Comparison of ENCODE assay signal across 16 mouse cellular contexts in genomic region chr15:79770629-79771240, GRCm38 (mm10). TPM values are rescaled to one million over a fixed set of nuclear protein-coding genes. Genes with fewer than 3 reads are reported as not detected.
A peak's percentile ranks its signal among the peaks of the same experiment; 100 is the strongest.
DNase-seq lines count a peak whose midpoint lies in the region; ATAC-seq and TF ChIP-seq lines count a peak whose summit lies in the region.
"Had no signal": no experiment of that assay in that cellular context is flagged by ENCODE, and none has a peak within 500 bp of the region (broad histone marks: within the 10 kb centered on the region; RNA-seq: fewer than 3 reads in every experiment).

No protein-coding gene starts in this region.

- H3K36me3 ChIP-seq in hindbrain, embryonic 13.5 days = no peaks in the 10 kb centered on the region
- no peaks in the 10 kb centered on the region for H3K36me3 ChIP-seq in hindbrain, embryonic 11.5 days (ENCODE audit: control insufficient read depth, insufficient read depth, low read length)
- H3K36me3 ChIP-seq: embryonic facial prominence, embryonic 15.5 days; midbrain, embryonic 15.5 days had no signal

- no peak overlapping the region for H3K4me3 ChIP-seq in hindbrain, embryonic 13.5 days
- H3K4me3 ChIP-seq in hindbrain, embryonic 11.5 days (ENCODE audit: low read depth, low read length) = no peak overlapping the region
- H3K4me3 ChIP-seq: embryonic facial prominence, embryonic 15.5 days; limb, embryonic 12.5 days; midbrain, embryonic 15.5 days had no signal

- no peaks in the 10 kb centered on the region for H3K27me3 ChIP-seq in hindbrain, embryonic 13.5 days
- no peaks in the 10 kb centered on the region for H3K27me3 ChIP-seq in hindbrain, embryonic 11.5 days (ENCODE audit: control insufficient read depth, insufficient read depth, low read length)
- H3K27me3 ChIP-seq: embryonic facial prominence, embryonic 15.5 days; limb, embryonic 12.5 days; midbrain, embryonic 15.5 days had no signal

- DNase-seq in hindbrain, embryonic 11.5 days (ENCODE audit: low spot score) = no peak
- peak; percentile 77 to 81 for DNase-seq in right cerebral cortex, adult 2 months (ENCODE audit: low spot score in 2 of 2)
- no peak for DNase-seq in right cerebral cortex, postnatal 14 days
- peak; percentile 67 for DNase-seq in brain, embryonic 14.5 days (ENCODE audit: low read depth)
- peak; percentile 91 for DNase-seq in telencephalon, adult 2 months (ENCODE audit: low read depth, low spot score)
- no peak for DNase-seq in gastrocnemius, postnatal 25 days
- DNase-seq: cerebellum, postnatal 14 days; kidney, adult 18-20 months; liver, postnatal 0 days; lung, postnatal 4 days; thymus, adult 18-20 months had no signal

- no peak overlapping the region for H3K4me2 ChIP-seq in hindbrain, embryonic 13.5 days
- no peak overlapping the region for H3K4me2 ChIP-seq in hindbrain, embryonic 11.5 days (replicated peaks; ENCODE audit: low read depth, low read length)
- H3K4me2 ChIP-seq: embryonic facial prominence, embryonic 15.5 days; hindbrain, embryonic 14.5 days; limb, embryonic 12.5 days; midbrain, embryonic 15.5 days had no signal

- 0 out of 2 replicates have a peak overlapping the region, but pooled peaks have one; percentile 29 for H3K9ac ChIP-seq in hindbrain, embryonic 13.5 days
- no peak overlapping the region for H3K9ac ChIP-seq in hindbrain, embryonic 11.5 days (ENCODE audit: low read depth, low read length)
- H3K9ac ChIP-seq: embryonic facial prominence, embryonic 15.5 days; hindbrain, embryonic 14.5 days; limb, embryonic 12.5 days; liver, postnatal 0 days; midbrain, embryonic 15.5 days had no signal

- no peak for ATAC-seq in hindbrain, embryonic 13.5 days (ENCODE audit: low FRiP score)
- ATAC-seq in hindbrain, embryonic 11.5 days (ENCODE audit: low FRiP score) = no peak
- ATAC-seq: liver, postnatal 0 days; midbrain, embryonic 15.5 days had no signal

- no peak for TF ChIP-seq CTCF in brain, embryonic 14.5 days (IDR thresholded peaks at IDR 0.05; ENCODE audit: borderline replicate concordance, extremely low read depth, insufficient read depth, insufficient read length)

- no peak for TF ChIP-seq POLR2A in brain, embryonic 14.5 days (IDR thresholded peaks at IDR 0.05; ENCODE audit: borderline replicate concordance, extremely low read depth, insufficient read depth, insufficient read length, poor library complexity, severe bottlenecking)

- H3K4me1 ChIP-seq in hindbrain, embryonic 13.5 days (replicated peaks) = peaks cover 64% of the 10 kb centered on the region
- H3K4me1 ChIP-seq in hindbrain, embryonic 11.5 days (replicated peaks; ENCODE audit: control insufficient read depth, insufficient read depth, low read length) = peaks cover 4% of the 10 kb centered on the region; the same call in 1 of the 2 replicates

- WGBS in hindbrain, embryonic 13.5 days = 72% methylated on average over 21 of the region's 21 CpGs
- WGBS in hindbrain, embryonic 11.5 days = 90% methylated on average over 21 of the region's 21 CpGs

- no peak overlapping the region; the same call in 1 of the 2 replicates for H3K27ac ChIP-seq in hindbrain, embryonic 13.5 days
- no peak overlapping the region for H3K27ac ChIP-seq in hindbrain, embryonic 11.5 days (ENCODE audit: low read depth, low read length)
- H3K27ac ChIP-seq: embryonic facial prominence, embryonic 15.5 days; hindbrain, embryonic 14.5 days; limb, embryonic 12.5 days; midbrain, embryonic 15.5 days had no signal

- no peaks in the 10 kb centered on the region for H3K9me3 ChIP-seq in hindbrain, embryonic 13.5 days
- no peaks in the 10 kb centered on the region for H3K9me3 ChIP-seq in hindbrain, embryonic 11.5 days (ENCODE audit: control insufficient read depth, low read length)
- H3K9me3 ChIP-seq: embryonic facial prominence, embryonic 15.5 days; limb, embryonic 12.5 days; midbrain, embryonic 15.5 days had no signal

RNA-seq across cellular contexts. Expression of gene Dnal4, which starts 6.9 kb away (rescaled TPM):
- 83.5 and 84.9 TPM in 2 replicates for polyA plus RNA-seq in hindbrain, embryonic 13.5 days (2015; fragmentation: Nextera tagmentation; extraction: Ambion mirVana)
- polyA plus RNA-seq in hindbrain, embryonic 11.5 days (2014; fragmentation: Nextera tagmentation; extraction: Ambion mirVana) = 61.8 and 71.9 TPM in 2 replicates
- 77.6 and 110 TPM in 2 replicates for polyA plus RNA-seq in brain, embryonic 14.5 days (2012; rRNA removed)
- total RNA-seq in gastrocnemius, postnatal 25 days (2021) = 1 to 10 TPM; 5.9 to 6.1 TPM

RNA-seq across cellular contexts. Expression of gene Sun2, which starts 28.4 kb away (rescaled TPM):
- polyA plus RNA-seq in hindbrain, embryonic 13.5 days (2015; fragmentation: Nextera tagmentation; extraction: Ambion mirVana) = 9.8 and 10.2 TPM in 2 replicates
- 4.3 and 9.5 TPM in 2 replicates for polyA plus RNA-seq in hindbrain, embryonic 11.5 days (2014; fragmentation: Nextera tagmentation; extraction: Ambion mirVana)
- polyA plus RNA-seq in brain, embryonic 14.5 days (2012; rRNA removed) = 46.5 and 47.9 TPM in 2 replicates
- total RNA-seq in gastrocnemius, postnatal 25 days (2021) = 10 to 100 TPM; 70.7 to 76.5 TPM

RNA-seq across cellular contexts. Expression of gene Nptxr, which starts 33.8 kb away (rescaled TPM):
- 21.0 and 21.4 TPM in 2 replicates for polyA plus RNA-seq in hindbrain, embryonic 13.5 days (2015; fragmentation: Nextera tagmentation; extraction: Ambion mirVana)
- polyA plus RNA-seq in hindbrain, embryonic 11.5 days (2014; fragmentation: Nextera tagmentation; extraction: Ambion mirVana) = 1.5 and 1.7 TPM in 2 replicates
- polyA plus RNA-seq in brain, embryonic 14.5 days (2012; rRNA removed) = 20.7 and 53.6 TPM in 2 replicates
- 1 to 10 TPM in 1 of 2 experiments, under 1 TPM in 1; 0.72 to 1.0 TPM for total RNA-seq in gastrocnemius, postnatal 25 days (2021)

Comparison
In these comparisons a context has a peak if more than half of its experiments do, and no peak if none do; other contexts are left out.
1. DNase-seq: peak in right cerebral cortex, adult 2 months (2 of 2), brain, embryonic 14.5 days (single experiment) and telencephalon, adult 2 months (single experiment); none in hindbrain, embryonic 11.5 days (single experiment), right cerebral cortex, postnatal 14 days (single experiment) and gastrocnemius, postnatal 25 days (single experiment).